In genomic region chr6:73433912-73434311, GRCm38 (mm10) we compare ENCODE assay signal across 21 mouse cellular contexts. TPM values are rescaled to one million over a fixed set of nuclear protein-coding genes. Genes with fewer than 3 reads are reported as not detected.
"Had no signal": no experiment of that assay in that cellular context is flagged by ENCODE, and none has a peak within 500 bp of the region (broad histone marks: within the 10 kb centered on the region; RNA-seq: fewer than 3 reads in every experiment).

No protein-coding gene starts in this region.

- ATAC-seq: liver, embryonic 12.5 days had no signal

- H3K4me2 ChIP-seq: limb, embryonic 15.5 days; liver, embryonic 12.5 days; lung, embryonic 14.5 days; neural tube, embryonic 12.5 days had no signal

- H3K9ac ChIP-seq: limb, embryonic 15.5 days; liver, embryonic 12.5 days; lung, embryonic 14.5 days; neural tube, embryonic 12.5 days had no signal

- H3K36me3 ChIP-seq: limb, embryonic 15.5 days; liver, embryonic 12.5 days; neural tube, embryonic 12.5 days had no signal

- H3K4me1 ChIP-seq: liver, embryonic 12.5 days had no signal

- H3K4me3 ChIP-seq: limb, embryonic 15.5 days; liver, embryonic 12.5 days; megakaryocyte, embryonic 14.5 days; neural tube, embryonic 12.5 days had no signal

- H3K9me3 ChIP-seq: limb, embryonic 15.5 days; neural tube, embryonic 12.5 days had no signal

- H3K27me3 ChIP-seq: limb, embryonic 15.5 days; liver, embryonic 12.5 days; neural tube, embryonic 12.5 days had no signal

- H3K27ac ChIP-seq: limb, embryonic 15.5 days; liver, embryonic 12.5 days; macrophage; neural tube, embryonic 12.5 days had no signal

- DNase-seq: kidney, adult 8-10 months; kidney, postnatal 25 days; lung, embryonic 14.5 days; lung, postnatal 10 days; right cerebral cortex, postnatal 14 days; thymus, postnatal 4 days had no signal

RNA-seq across cellular contexts. Expression of gene 4931417E11Rik, which starts 35.6 kb away (rescaled TPM):
- total RNA-seq: layer of hippocampus, postnatal 25 days; left cerebral cortex, adult 8-10 months; left cerebral cortex, postnatal 25 days; monocyte, adult 5-6 weeks; neutrophil, adult 5-6 weeks had no signal
- polyA plus RNA-seq: kidney, embryonic 16.5 days; limb, embryonic 11.5 days; limb, embryonic 15.5 days; liver, embryonic 12.5 days; liver, embryonic 16.5 days; lung, embryonic 14.5 days; macrophage; neural tube, embryonic 12.5 days; spleen, adult 2 months; stomach, embryonic 16.5 days had no signal
